ENCODE assay signal across 15 mouse cellular contexts in the genomic region with DNA sequence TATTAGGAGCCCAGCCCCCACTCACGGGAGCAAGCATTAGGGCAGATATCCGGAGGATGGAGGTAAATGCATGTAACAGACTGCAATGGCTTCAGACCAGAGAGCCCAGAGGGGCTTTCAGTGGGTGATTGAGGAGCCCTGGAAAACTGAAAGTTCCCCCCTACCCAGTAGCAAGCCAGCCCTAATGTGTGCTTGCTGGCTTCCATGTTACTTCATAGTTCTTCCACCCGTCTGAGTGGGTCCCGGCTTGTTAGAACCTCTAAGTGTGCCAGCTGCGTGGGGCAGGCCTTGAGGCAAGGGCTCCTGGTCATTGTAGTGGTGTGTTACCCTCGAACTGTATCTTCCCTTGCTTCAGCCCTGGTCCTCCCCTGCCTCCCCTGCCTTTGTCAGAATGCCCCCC.
"Had no signal": no experiment of that assay in that cellular context is flagged by ENCODE, and none has a peak within 500 bp of the region (broad histone marks: within the 10 kb centered on the region; RNA-seq: fewer than 3 reads in every experiment).

No protein-coding gene starts in this region.

- H3K27me3 ChIP-seq: liver, embryonic 12.5 days; midbrain, embryonic 15.5 days; neural tube, embryonic 13.5 days had no signal

- H3K4me3 ChIP-seq: layer of hippocampus, adult 2 months; left cerebral cortex, adult 2 months; liver, embryonic 12.5 days; megakaryocyte, embryonic 14.5 days; midbrain, embryonic 15.5 days; neural tube, embryonic 13.5 days had no signal

- ATAC-seq: liver, embryonic 12.5 days; midbrain, embryonic 15.5 days had no signal

- H3K36me3 ChIP-seq: liver, embryonic 12.5 days; midbrain, embryonic 15.5 days; neural tube, embryonic 13.5 days had no signal

- H3K4me1 ChIP-seq: midbrain, embryonic 15.5 days had no signal

- H3K27ac ChIP-seq: layer of hippocampus, adult 2 months; left cerebral cortex, adult 2 months; liver, embryonic 12.5 days; midbrain, embryonic 15.5 days had no signal

- H3K9me3 ChIP-seq: liver, embryonic 12.5 days; megakaryocyte, embryonic 14.5 days; midbrain, embryonic 15.5 days had no signal

- H3K9ac ChIP-seq: liver, embryonic 12.5 days; lung, embryonic 14.5 days; midbrain, embryonic 15.5 days; neural tube, embryonic 13.5 days had no signal

- H3K4me2 ChIP-seq: liver, embryonic 12.5 days; lung, embryonic 14.5 days; midbrain, embryonic 11.5 days; midbrain, embryonic 15.5 days; neural tube, embryonic 13.5 days had no signal

- DNase-seq: kidney, adult 9 months; kidney, postnatal 4 days; lung, embryonic 14.5 days; lung, postnatal 10 days; lung, postnatal 4 days; retina, postnatal 1 day; right cerebral cortex, postnatal 25 days; thymus, postnatal 4 days had no signal
